Mouse (Mus musculus) testis, adult 2 months (tissue): ENCODE data around the gene Cfap54.

Experiments
- CTCF ChIP-seq: fragments of 200-500 bp; IDR thresholded peaks from 2 replicates; pipeline ENCODE4 v1.5.1; 2012; ENCODE audit warnings: low read depth, mild to moderate bottlenecking, inconsistent platforms, low read length, moderate library complexity; ENCODE audit not compliant: control insufficient read depth, insufficient read depth, insufficient replicate concordance
- POLR2A ChIP-seq: fragments of 200-500 bp; IDR thresholded peaks from 2 replicates; pipeline ENCODE4 v1.6.1; 2012; ENCODE audit warnings: low read depth, mild to moderate bottlenecking, inconsistent platforms, low read length, moderate library complexity; ENCODE audit not compliant: control insufficient read depth

GRCm38 (mm10) chr10:92907246-92907645, 174.2 kb downstream of the Cfap54 start:
- no peak for TF ChIP-seq POLR2A
- no peak for TF ChIP-seq CTCF
